Mouse (Mus musculus) ES-Bruce4 (cell line): Measurements from ENCODE around the gene G530012D18Rik. TPM values are rescaled to one million over a fixed set of nuclear protein-coding genes. Genes with fewer than 3 reads are reported as not detected.
"Not testable (repeated sequence)": the region's sequence is repeated elsewhere in the genome, so short reads cannot be mapped to it uniquely, and the experiment has no call there.

ENCODE experiments used
- H3K27ac ChIP-seq: 2 replicates; pipeline ENCODE4 v1.5.1; 2012; ENCODE audit warnings: low read length, inconsistent platforms; ENCODE audit not compliant: insufficient read depth
- H3K27me3 ChIP-seq: 2 replicates; pipeline ENCODE4 v1.6.1; 2012; ENCODE audit warnings: mild to moderate bottlenecking, low read length, inconsistent platforms; ENCODE audit not compliant: control insufficient read depth, poor library complexity, insufficient read depth, severe bottlenecking
- H3K36me3 ChIP-seq: 2 replicates; pipeline ENCODE4 v1.6.1; 2012; ENCODE audit warnings: inconsistent platforms, mild to moderate bottlenecking, low read length, moderate library complexity; ENCODE audit not compliant: control insufficient read depth, poor library complexity, insufficient read depth, severe bottlenecking
- H3K4me1 ChIP-seq: one replicate; pipeline ENCODE4 v1.8.1; 2011; ENCODE audit warnings: low read length; ENCODE audit not compliant: control insufficient read depth, insufficient read depth
- H3K4me3 ChIP-seq: 2 replicates; pipeline ENCODE4 v1.5.1; 2011; ENCODE audit warnings: low read depth, mild to moderate bottlenecking, low read length
- H3K9ac ChIP-seq: 2 replicates; pipeline ENCODE4 v1.6.1; 2012; ENCODE audit warnings: low read depth, mild to moderate bottlenecking, inconsistent platforms; ENCODE audit not compliant: poor library complexity, severe bottlenecking
- H3K9me3 ChIP-seq: replicated peaks from 2 replicates; pipeline ENCODE4 v1.6.1; 2012; ENCODE audit warnings: mild to moderate bottlenecking, low read length, inconsistent platforms; ENCODE audit not compliant: control insufficient read depth, poor library complexity, insufficient read depth, severe bottlenecking
- polyA plus RNA-seq: library from polyadenylated mRNA; stranded (reverse); fragments of >200 nt; gene quantifications from 2 replicates; pipeline ENCODE4 v1.2.4, GENCODE M21; 2011; ENCODE audit warnings: low read depth; ENCODE audit not compliant: missing spikeins, insufficient read depth, insufficient read length

Gene G530012D18Rik
- polyA plus RNA-seq, 1 experiment = not detected

- H3K36me3 ChIP-seq, H3K9me3 ChIP-seq, H3K9ac ChIP-seq, H3K4me3 ChIP-seq, H3K4me1 ChIP-seq, H3K27ac ChIP-seq, H3K27me3 ChIP-seq: not testable (repeated sequence)
Observed at GRCm38 (mm10) chr1:85580148-85580534, 4.7 kb downstream of the G530012D18Rik start.

- H3K9me3 ChIP-seq = not testable (repeated sequence)
Observed at GRCm38 (mm10) chr1:85580578-85580977, 5.1 kb downstream of the G530012D18Rik start.

GRCm38 (mm10) chr1:85581518-85581917 is 6.0 kb downstream of the G530012D18Rik start:
- H3K27me3 ChIP-seq, H3K27ac ChIP-seq, H3K9ac ChIP-seq, H3K4me1 ChIP-seq, H3K4me3 ChIP-seq, H3K9me3 ChIP-seq, H3K36me3 ChIP-seq: not testable (repeated sequence)

More at GRCm38 (mm10) chr1:85580578-85580977, 5.1 kb downstream of the G530012D18Rik start:
- not testable (repeated sequence) for H3K36me3 ChIP-seq, H3K9ac ChIP-seq, H3K4me3 ChIP-seq, H3K27ac ChIP-seq, H3K27me3 ChIP-seq, H3K4me1 ChIP-seq

- not testable (repeated sequence) for H3K27ac ChIP-seq, H3K9me3 ChIP-seq, H3K36me3 ChIP-seq, H3K4me3 ChIP-seq, H3K27me3 ChIP-seq, H3K4me1 ChIP-seq, H3K9ac ChIP-seq
Observed at GRCm38 (mm10) chr1:85588697-85589096, 13.2 kb downstream of the G530012D18Rik start.

GRCm38 (mm10) chr1:85592526-85592925 is 17.1 kb downstream of the G530012D18Rik start:
- H3K9me3 ChIP-seq, H3K4me1 ChIP-seq, H3K4me3 ChIP-seq, H3K9ac ChIP-seq, H3K27ac ChIP-seq, H3K36me3 ChIP-seq, H3K27me3 ChIP-seq: not testable (repeated sequence)

- H3K27me3 ChIP-seq, H3K9ac ChIP-seq, H3K4me3 ChIP-seq, H3K36me3 ChIP-seq, H3K9me3 ChIP-seq, H3K4me1 ChIP-seq, H3K27ac ChIP-seq: not testable (repeated sequence)
Observed at GRCm38 (mm10) chr1:85598271-85599012, 23.0 kb downstream of the G530012D18Rik start, which contains the start of gene Sp110. TSS of gene Sp110 (minus strand) at chr1:85598817.

- H3K9me3 ChIP-seq, H3K27me3 ChIP-seq, H3K4me1 ChIP-seq, H3K9ac ChIP-seq, H3K27ac ChIP-seq, H3K4me3 ChIP-seq, H3K36me3 ChIP-seq: not testable (repeated sequence)
Observed at GRCm38 (mm10) chr1:85600078-85600477, 24.6 kb downstream of the G530012D18Rik start, which contains the start of gene Sp140. TSS of gene Sp140 (plus strand) at chr1:85600378.

GRCm38 (mm10) chr1:85600794-85601193 is 25.3 kb downstream of the G530012D18Rik start:
- not testable (repeated sequence) for H3K27me3 ChIP-seq, H3K4me1 ChIP-seq, H3K27ac ChIP-seq, H3K9ac ChIP-seq, H3K4me3 ChIP-seq, H3K36me3 ChIP-seq, H3K9me3 ChIP-seq

GRCm38 (mm10) chr1:85604341-85604740 is 28.9 kb downstream of the G530012D18Rik start:
- H3K9me3 ChIP-seq, H3K27me3 ChIP-seq, H3K4me1 ChIP-seq, H3K4me3 ChIP-seq, H3K36me3 ChIP-seq, H3K27ac ChIP-seq, H3K9ac ChIP-seq: not testable (repeated sequence)

- not testable (repeated sequence) for H3K9ac ChIP-seq, H3K27ac ChIP-seq, H3K4me3 ChIP-seq, H3K27me3 ChIP-seq, H3K9me3 ChIP-seq, H3K4me1 ChIP-seq, H3K36me3 ChIP-seq
Observed at GRCm38 (mm10) chr1:85608361-85608760, 32.9 kb downstream of the G530012D18Rik start.
